Mouse (Mus musculus): ENCODE measurements around the gene Dennd4c. TPM values are rescaled to one million over a fixed set of nuclear protein-coding genes. Genes with fewer than 3 reads are reported as not detected.

Dennd4c gene
- polyA plus RNA-seq (2015; fragmentation: Nextera tagmentation; extraction: Ambion mirVana) = 1.5 and 2.6 TPM in 2 replicates

DNA sequence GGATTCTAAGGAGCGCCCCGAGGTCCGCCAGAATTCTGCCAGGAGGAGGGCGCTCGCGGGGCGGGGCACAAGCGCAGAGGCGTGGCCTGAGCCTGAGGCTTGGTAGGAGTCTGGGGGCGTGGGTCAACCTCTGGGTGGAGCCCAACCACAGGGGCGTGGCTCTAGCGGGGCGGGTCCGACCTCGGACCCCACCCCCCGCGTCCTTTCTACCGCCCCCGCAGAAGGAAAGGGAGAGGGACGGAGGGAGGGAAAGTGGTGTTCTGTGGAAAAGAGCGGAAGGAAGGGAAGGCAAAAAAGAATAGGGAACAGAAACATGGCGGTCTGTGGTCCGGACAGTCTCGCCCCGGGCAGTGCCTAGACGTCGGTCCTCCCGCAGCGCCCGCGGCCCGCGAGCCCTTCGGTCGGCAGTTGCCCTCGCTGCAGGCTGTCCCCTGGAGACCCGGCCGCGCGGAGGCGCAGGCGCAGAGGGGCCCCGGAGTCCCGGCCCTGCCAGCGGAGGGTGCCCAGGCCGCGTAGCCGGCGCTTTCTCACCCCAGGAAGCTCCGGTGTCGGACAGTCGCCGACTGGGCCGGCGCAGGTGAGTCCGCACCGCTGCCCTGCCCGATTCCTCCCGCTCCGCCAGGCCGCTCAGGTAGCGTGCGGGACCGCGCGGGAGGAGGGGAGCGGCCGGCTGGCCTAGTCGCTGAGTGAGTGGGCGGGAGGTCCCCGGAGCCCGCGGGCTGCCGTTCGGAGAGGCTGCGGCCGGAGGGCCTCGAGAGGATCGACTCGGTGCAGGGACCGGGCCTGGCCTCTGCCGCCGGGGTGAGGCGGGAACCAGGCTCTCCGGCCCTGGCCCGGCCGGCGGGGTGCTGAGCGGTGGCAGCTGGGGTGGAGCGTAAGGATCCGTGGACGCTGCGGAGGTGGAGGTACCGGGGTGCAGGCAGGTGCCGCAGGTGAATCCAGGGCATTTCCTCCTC lies at the start of gene Dennd4c:
Gene Dennd4c, plus strand, starts transcription at position 220 of the 956 bp plus-strand sequence.
- Histone ChIP-seq H3K4me2 (peak within 1 kb of the TSS; percentile 90), H3K9ac (peak within 1 kb of the TSS; percentile 93), H3K4me3 (replicated peaks) (peak within 1 kb of the TSS; percentile 83), H3K36me3 (no peaks in the 10 kb centered on the region), H3K4me1 (replicated peaks) (peaks cover 44% of the 10 kb centered on the region), H3K27ac (peak within 1 kb of the TSS; percentile 85), H3K9me3 (replicated peaks) (no peaks in the 10 kb centered on the region), H3K27me3 (no peaks in the 10 kb centered on the region)
- under 1% methylated on average over 93 of the region's 95 CpGs for WGBS (ENCODE audit: insufficient replicate concordance)
- ATAC-seq (ENCODE audit: low read depth) (peak; percentile 92), DNase-seq (peak; percentile 93)

DNA sequence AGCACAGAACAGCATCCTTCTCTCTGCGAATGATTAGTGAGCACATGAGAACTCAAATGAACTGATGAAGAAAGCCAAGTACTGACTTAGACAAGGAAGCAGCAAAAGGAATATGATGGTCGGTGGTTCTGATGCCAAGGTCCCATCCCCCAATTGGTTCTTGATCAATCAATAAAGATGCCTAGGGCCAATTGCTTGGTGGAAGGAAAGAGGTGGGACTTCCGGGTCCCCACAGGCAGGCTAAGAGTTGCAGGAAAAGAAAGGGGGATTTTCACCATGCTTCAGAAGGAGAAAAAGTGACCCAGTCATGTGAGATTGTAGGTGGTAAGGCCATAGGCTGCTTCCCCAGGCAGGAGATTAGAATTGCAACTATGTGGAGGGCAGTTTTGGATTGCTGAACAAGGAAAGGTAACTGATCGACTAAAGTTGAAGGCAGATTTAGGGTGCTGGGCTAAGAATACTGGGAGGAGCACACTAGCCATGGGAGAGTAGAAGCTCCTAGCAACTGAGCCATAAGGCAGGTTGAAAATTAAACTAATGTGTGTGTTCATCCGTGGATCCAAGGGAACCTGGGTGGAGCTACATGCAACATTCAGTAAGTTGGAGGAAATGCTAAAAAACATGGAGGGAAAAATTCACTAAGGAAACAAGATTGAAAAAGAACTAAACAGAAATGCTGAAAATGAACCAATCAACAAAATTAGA lies 49.0 kb upstream of the Dennd4c start:
- H3K36me3 ChIP-seq = no peaks in the 10 kb centered on the region
- H3K4me1 ChIP-seq (replicated peaks) = no peaks in the 10 kb centered on the region

GRCm38 (mm10) chr4:86708801-86709200 lies 39.6 kb upstream of the Dennd4c start:
- Histone ChIP-seq H3K9ac (no peak overlapping the region), H3K36me3 (no peaks in the 10 kb centered on the region), H3K27ac (no peak overlapping the region), H3K4me2 (no peak overlapping the region), H3K27me3 (no peaks in the 10 kb centered on the region), H3K4me3 (replicated peaks) (no peak overlapping the region), H3K4me1 (replicated peaks) (no peaks in the 10 kb centered on the region), H3K9me3 (replicated peaks) (no peaks in the 10 kb centered on the region)
- ATAC-seq (ENCODE audit: low read depth) (no peak), DNase-seq (no peak)
- WGBS (ENCODE audit: insufficient replicate concordance) = 56% methylated on average over 1 of the region's 1 CpGs

More for the DNA sequence above, 49.0 kb upstream of the Dennd4c start:
- Histone ChIP-seq H3K4me3 (replicated peaks) (no peak overlapping the region), H3K27me3 (no peaks in the 10 kb centered on the region), H3K27ac (no peak overlapping the region), H3K9me3 (replicated peaks) (no peaks in the 10 kb centered on the region), H3K4me2 (no peak overlapping the region), H3K9ac (no peak overlapping the region)
- 57% methylated on average over 5 of the region's 5 CpGs for WGBS (ENCODE audit: insufficient replicate concordance)
- ATAC-seq (ENCODE audit: low read depth) = no peak
- DNase-seq = no peak

- Histone ChIP-seq H3K4me3 (replicated peaks) (no peak overlapping the region), H3K9me3 (replicated peaks) (no peaks in the 10 kb centered on the region), H3K9ac (no peak overlapping the region), H3K4me2 (no peak overlapping the region), H3K27ac (no peak overlapping the region), H3K27me3 (no peaks in the 10 kb centered on the region), H3K4me1 (replicated peaks) (no peaks in the 10 kb centered on the region), H3K36me3 (no peaks in the 10 kb centered on the region)
- ATAC-seq (ENCODE audit: low read depth) (no peak), DNase-seq (no peak)
- WGBS (ENCODE audit: insufficient replicate concordance) = 76% methylated on average over 6 of the region's 6 CpGs
Observed at GRCm38 (mm10) chr4:86710034-86710650, 38.2 kb upstream of the Dennd4c start.

GRCm38 (mm10) chr4:86710666-86711215 lies 37.6 kb upstream of the Dennd4c start:
- H3K4me3 ChIP-seq (replicated peaks) = no peak overlapping the region
- no peak overlapping the region for H3K9ac ChIP-seq
- H3K27me3 ChIP-seq = no peaks in the 10 kb centered on the region
- no peaks in the 10 kb centered on the region for H3K9me3 ChIP-seq (replicated peaks)
- no peaks in the 10 kb centered on the region for H3K36me3 ChIP-seq
- WGBS (ENCODE audit: insufficient replicate concordance) = 56% methylated on average over 4 of the region's 4 CpGs
- ATAC-seq (ENCODE audit: low read depth) = no peak
- H3K4me1 ChIP-seq (replicated peaks) = no peaks in the 10 kb centered on the region
- no peak for DNase-seq
- no peak overlapping the region for H3K4me2 ChIP-seq
- no peak overlapping the region for H3K27ac ChIP-seq

DNA sequence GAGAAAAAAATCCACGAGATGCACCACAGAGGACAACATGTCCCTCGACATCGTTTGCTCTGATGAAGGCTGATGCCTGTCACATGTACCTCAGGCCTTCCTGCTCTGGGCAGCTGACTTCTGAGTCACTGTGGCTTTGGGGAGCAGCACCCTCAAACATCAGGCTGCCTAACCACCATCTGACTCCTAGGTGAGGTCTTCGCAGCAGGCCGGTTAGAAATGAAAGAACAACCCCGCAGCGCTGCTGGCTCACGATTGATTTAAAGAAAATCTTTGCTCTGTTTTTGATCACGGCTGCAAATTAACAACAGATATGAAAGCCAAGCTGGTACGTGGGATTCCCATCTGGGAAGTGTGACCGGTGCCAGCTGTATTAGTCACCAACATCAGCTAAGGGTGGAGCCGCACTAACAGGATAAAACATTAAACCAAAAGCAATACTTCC lies 35.6 kb upstream of the Dennd4c start:
- H3K9me3 ChIP-seq (replicated peaks) = no peaks in the 10 kb centered on the region
- no peaks in the 10 kb centered on the region for H3K27me3 ChIP-seq
- no peak overlapping the region for H3K27ac ChIP-seq
- H3K9ac ChIP-seq = no peak overlapping the region
- ATAC-seq (ENCODE audit: low read depth) = no peak
- no peak overlapping the region for H3K4me3 ChIP-seq (replicated peaks)
- DNase-seq = no peak
- H3K4me2 ChIP-seq = no peak overlapping the region
- 78% methylated on average over 12 of the region's 12 CpGs for WGBS (ENCODE audit: insufficient replicate concordance)
- H3K4me1 ChIP-seq (replicated peaks) = no peaks in the 10 kb centered on the region
- no peaks in the 10 kb centered on the region for H3K36me3 ChIP-seq

DNA sequence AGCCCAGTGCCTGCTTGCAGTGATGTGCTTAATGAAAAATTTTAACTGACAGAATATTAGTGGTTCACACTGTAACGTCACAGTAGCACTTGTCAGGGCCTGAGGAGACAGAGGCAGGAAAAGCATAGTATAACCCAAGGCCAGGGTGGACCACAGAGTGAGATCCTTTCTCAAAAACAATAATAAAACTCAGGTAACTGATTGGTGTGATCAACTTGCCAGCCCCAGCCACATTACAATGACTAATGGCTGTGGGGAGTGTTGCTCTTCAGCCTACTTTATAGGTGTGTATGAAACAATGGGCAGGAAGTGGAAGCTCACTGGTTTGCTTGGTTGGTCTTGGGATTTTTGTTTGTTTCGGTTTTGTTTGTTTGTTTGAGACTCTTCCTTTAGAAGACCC lies 34.8 kb upstream of the Dennd4c start:
- DNase-seq = no peak
- no peak for ATAC-seq (ENCODE audit: low read depth)
- Histone ChIP-seq H3K4me1 (replicated peaks) (no peaks in the 10 kb centered on the region), H3K36me3 (no peaks in the 10 kb centered on the region), H3K27ac (no peak overlapping the region), H3K4me3 (replicated peaks) (no peak overlapping the region), H3K4me2 (no peak overlapping the region), H3K27me3 (no peaks in the 10 kb centered on the region), H3K9ac (no peak overlapping the region), H3K9me3 (replicated peaks) (no peaks in the 10 kb centered on the region)
- WGBS (ENCODE audit: insufficient replicate concordance) = 62% methylated on average over 2 of the region's 2 CpGs

DNA sequence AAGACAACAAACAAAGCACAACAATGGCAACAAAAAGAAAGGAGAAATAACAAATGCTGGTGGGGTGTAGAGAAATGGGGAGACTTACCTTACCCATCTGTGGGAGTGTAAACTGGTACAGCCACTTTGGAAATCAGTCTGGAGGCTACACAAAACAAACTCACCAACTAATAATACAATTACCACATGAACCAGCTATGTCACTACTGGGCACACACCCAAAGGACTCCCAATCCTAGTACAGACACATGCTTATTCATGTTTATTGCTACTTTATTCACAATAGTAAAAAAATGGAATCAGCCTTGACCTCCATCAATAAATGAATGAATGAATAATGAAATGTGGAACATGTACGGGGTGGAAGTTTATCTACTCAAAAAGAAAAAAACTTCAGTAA lies 33.0 kb upstream of the Dennd4c start:
- ATAC-seq (ENCODE audit: low read depth) (no peak), DNase-seq (no peak)
- Histone ChIP-seq H3K36me3 (no peaks in the 10 kb centered on the region), H3K27ac (no peak overlapping the region), H3K27me3 (no peaks in the 10 kb centered on the region), H3K4me2 (no peak overlapping the region), H3K4me1 (replicated peaks) (no peaks in the 10 kb centered on the region), H3K9me3 (replicated peaks) (no peaks in the 10 kb centered on the region), H3K4me3 (replicated peaks) (no peak overlapping the region), H3K9ac (no peak overlapping the region)
- 59% methylated on average over 1 of the region's 1 CpGs for WGBS (ENCODE audit: insufficient replicate concordance)

GRCm38 (mm10) chr4:86717176-86717575 lies 31.2 kb upstream of the Dennd4c start:
- ATAC-seq (ENCODE audit: low read depth) (no peak), DNase-seq (no peak)
- H3K27me3 ChIP-seq = no peaks in the 10 kb centered on the region
- no peaks in the 10 kb centered on the region for H3K9me3 ChIP-seq (replicated peaks)
- WGBS (ENCODE audit: insufficient replicate concordance) = 65% methylated on average over 1 of the region's 1 CpGs
- no peak overlapping the region for H3K4me2 ChIP-seq
- H3K27ac ChIP-seq = no peak overlapping the region
- no peak overlapping the region for H3K4me3 ChIP-seq (replicated peaks)
- H3K9ac ChIP-seq = no peak overlapping the region
- H3K36me3 ChIP-seq = no peaks in the 10 kb centered on the region
- H3K4me1 ChIP-seq (replicated peaks) = no peaks in the 10 kb centered on the region

- Histone ChIP-seq H3K4me1 (replicated peaks) (no peaks in the 10 kb centered on the region), H3K27me3 (no peaks in the 10 kb centered on the region), H3K9ac (no peak overlapping the region), H3K4me3 (replicated peaks) (no peak overlapping the region), H3K4me2 (no peak overlapping the region), H3K36me3 (no peaks in the 10 kb centered on the region), H3K27ac (no peak overlapping the region), H3K9me3 (replicated peaks) (no peaks in the 10 kb centered on the region)
- DNase-seq (no peak), ATAC-seq (ENCODE audit: low read depth) (no peak)
- 50% methylated on average over 4 of the region's 4 CpGs for WGBS (ENCODE audit: insufficient replicate concordance)
Observed at GRCm38 (mm10) chr4:86718878-86719577, 29.3 kb upstream of the Dennd4c start.
